Mouse (Mus musculus): ENCODE measurements at regions not wholly inside any gene's neighbourhood (a gene's known extent, or its start where the extent isn't known, plus 50 kb on each side); places are given as distances from the start of the nearest gene placed in this dataset.

GRCm38 (mm10) chr17:64499281-64499997, 101.1 kb upstream of the Man2a1 start:
- peak; percentile 14 to 25 for DNase-seq (ENCODE audit: low spot score in 2 of 2)

GRCm38 (mm10) chr17:64502376-64502775, 98.2 kb upstream of the Man2a1 start:
- no peak for DNase-seq (ENCODE audit: low spot score in 2 of 2)

- DNase-seq (ENCODE audit: low spot score in 2 of 2): no peak
Measured at GRCm38 (mm10) chr17:64505956-64506355, 94.6 kb upstream of the Man2a1 start.

- DNase-seq (ENCODE audit: low spot score in 2 of 2): no peak
Measured at GRCm38 (mm10) chr17:64511139-64511779, 89.3 kb upstream of the Man2a1 start.

GRCm38 (mm10) chr17:64522213-64522612, 78.3 kb upstream of the Man2a1 start:
- DNase-seq (ENCODE audit: low spot score in 2 of 2): no peak

GRCm38 (mm10) chr17:64523899-64524298, 76.6 kb upstream of the Man2a1 start:
- DNase-seq (ENCODE audit: low spot score in 2 of 2): no peak

- no peak for DNase-seq (ENCODE audit: low spot score in 2 of 2)
Measured at GRCm38 (mm10) chr17:64527817-64528216, 72.7 kb upstream of the Man2a1 start.

- no peak for DNase-seq (ENCODE audit: low spot score in 2 of 2)
Measured at GRCm38 (mm10) chr17:64528476-64528875, 72.1 kb upstream of the Man2a1 start.

GRCm38 (mm10) chr17:64529296-64529994, 71.1 kb upstream of the Man2a1 start:
- no peak for DNase-seq (ENCODE audit: low spot score in 2 of 2)

- no peak for DNase-seq (ENCODE audit: low spot score in 2 of 2)
Measured at GRCm38 (mm10) chr17:64531150-64531549, 69.4 kb upstream of the Man2a1 start.

GRCm38 (mm10) chr17:64534323-64534722, 66.2 kb upstream of the Man2a1 start:
- no peak for DNase-seq (ENCODE audit: low spot score in 2 of 2)

GRCm38 (mm10) chr17:64538520-64538953, 62.0 kb upstream of the Man2a1 start:
- no peak for DNase-seq (ENCODE audit: low spot score in 2 of 2)

GRCm38 (mm10) chr17:64540411-64540810, 60.1 kb upstream of the Man2a1 start:
- DNase-seq (ENCODE audit: low spot score in 2 of 2): no peak

- no peak for DNase-seq (ENCODE audit: low spot score in 2 of 2)
Measured at GRCm38 (mm10) chr17:64548536-64548935, 52.0 kb upstream of the Man2a1 start.

GRCm38 (mm10) chr17:64550034-64550433, 50.5 kb upstream of the Man2a1 start:
- DNase-seq (ENCODE audit: low spot score in 2 of 2): no peak

Data from urinary bladder, postnatal 36 days (tissue).